Mouse (Mus musculus) liver, embryonic 12.5 days (tissue): ENCODE measurements around the gene Olfr652. TPM values are rescaled to one million over a fixed set of nuclear protein-coding genes. Genes with fewer than 3 reads are reported as not detected.

ENCODE experiments used
- ATAC-seq: fragments of 200-750 bp; cut with Nextera tagmentation; 2 replicates; pipeline ENCODE4 v1.8.0; 2017; ENCODE audit warnings: moderate number of reproducible peaks, mild to moderate bottlenecking, moderate library complexity
- H3K27ac ChIP-seq: fragments of 300-500 bp; sonication (generic); 2 replicates; pipeline ENCODE4 v1.5.1; 2016; ENCODE audit warnings: mild to moderate bottlenecking
- H3K27me3 ChIP-seq: fragments of 300-500 bp; sonication (generic); replicated peaks from 2 replicates; pipeline ENCODE4 v1.6.1; 2016; ENCODE audit warnings: mild to moderate bottlenecking, moderate library complexity
- H3K36me3 ChIP-seq: fragments of 300-500 bp; sonication (generic); 2 replicates; pipeline ENCODE4 v1.6.1; 2016; ENCODE audit warnings: mild to moderate bottlenecking, moderate library complexity
- H3K4me1 ChIP-seq: fragments of 300-500 bp; sonication (generic); 2 replicates; pipeline ENCODE4 v1.6.1; 2016
- H3K4me2 ChIP-seq: fragments of 300-500 bp; sonication (generic); 2 replicates; pipeline ENCODE4 v1.6.1; 2016; ENCODE audit warnings: mild to moderate bottlenecking, moderate library complexity
- H3K4me3 ChIP-seq: fragments of 300-500 bp; sonication (generic); 2 replicates; pipeline ENCODE4 v1.5.1; 2016; ENCODE audit warnings: mild to moderate bottlenecking, moderate library complexity
- H3K9ac ChIP-seq: fragments of 300-500 bp; sonication (generic); 2 replicates; pipeline ENCODE4 v1.6.1; 2016; ENCODE audit warnings: mild to moderate bottlenecking, moderate library complexity
- H3K9me3 ChIP-seq: fragments of 300-500 bp; sonication (generic); replicated peaks from 2 replicates; pipeline ENCODE4 v1.6.1; 2016; ENCODE audit warnings: mild to moderate bottlenecking, moderate library complexity
- WGBS: fragments of 180-500 bp; shearing (Covaris S2); methylation state at CpG from one replicate; pipeline ENCODE4 v1.1.7; 2016; ENCODE audit not compliant: insufficient replicate concordance; 5-methylcytosine and 5-hydroxymethylcytosine counted together
- polyA plus RNA-seq: library from polyadenylated mRNA; unstranded; fragments of >200 nt; fragmentation: Nextera tagmentation; extraction: Ambion mirVana; gene quantifications from 2 replicates; pipeline ENCODE4 v1.2.1, GENCODE M21; 2016

Olfr652 gene
- not detected in 2 replicates for polyA plus RNA-seq

DNA sequence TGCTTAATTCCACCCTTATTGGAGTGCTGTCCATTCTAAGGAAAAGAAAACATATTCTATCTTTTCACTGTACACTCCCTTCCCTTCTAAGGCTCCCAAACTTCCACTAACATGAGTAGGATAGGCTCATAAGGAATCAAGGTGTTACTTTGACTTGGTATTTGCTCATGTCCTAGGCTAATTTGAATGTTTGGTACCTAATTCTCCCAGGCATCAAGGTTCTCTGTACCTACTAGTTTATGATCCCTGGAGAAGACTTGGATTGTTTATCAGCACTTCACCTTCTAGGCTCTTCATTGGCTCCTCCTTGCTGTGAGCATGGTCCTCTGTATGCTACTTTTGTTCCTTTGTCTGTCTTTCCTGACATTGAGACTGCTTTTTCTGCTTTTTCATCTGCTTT lies at the start of gene Olfr652:
Gene Olfr652 (plus strand): TSS at position 301 of the 400 bp plus-strand sequence.
- Histone ChIP-seq H3K27me3 (no peaks in the 10 kb centered on the region), H3K36me3 (no peaks in the 10 kb centered on the region), H3K4me3 (no peak within 1 kb of the TSS), H3K4me2 (no peak within 1 kb of the TSS), H3K27ac (no peak within 1 kb of the TSS), H3K9ac (no peak within 1 kb of the TSS), H3K9me3 (no peaks in the 10 kb centered on the region), H3K4me1 (no peaks in the 10 kb centered on the region)
- ATAC-seq: no peak

DNA sequence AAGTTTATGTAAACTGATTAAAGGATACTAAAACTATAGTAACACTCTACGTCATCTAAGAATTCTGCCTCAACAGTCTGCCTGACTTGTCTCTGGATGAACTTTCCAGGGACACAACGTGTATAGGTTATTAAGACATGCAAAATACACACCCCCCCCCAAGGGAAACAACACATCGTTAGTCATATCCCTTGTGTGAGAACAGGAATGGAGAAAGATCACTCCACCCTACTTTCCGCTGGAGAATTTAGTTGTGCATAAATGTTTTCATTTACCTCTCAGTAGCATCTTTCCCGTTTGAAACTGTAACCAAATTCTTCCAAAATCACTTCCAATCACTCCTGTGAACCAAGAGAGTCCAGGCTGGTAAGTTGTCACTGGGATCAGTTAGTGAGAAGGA lies 10.9 kb upstream of the Olfr652 start, which contains the start of gene Olfr651:
Gene Olfr651 (plus strand): TSS at position 301 of the 400 bp plus-strand sequence.
- Histone ChIP-seq H3K4me3 (no peak within 1 kb of the TSS), H3K27ac (no peak within 1 kb of the TSS), H3K4me1 (no peaks in the 10 kb centered on the region), H3K36me3 (no peaks in the 10 kb centered on the region), H3K27me3 (no peaks in the 10 kb centered on the region), H3K4me2 (no peak within 1 kb of the TSS), H3K9me3 (no peaks in the 10 kb centered on the region), H3K9ac (no peak within 1 kb of the TSS)
- 64% methylated on average over 5 of the region's 5 CpGs for WGBS
- ATAC-seq: no peak

DNA sequence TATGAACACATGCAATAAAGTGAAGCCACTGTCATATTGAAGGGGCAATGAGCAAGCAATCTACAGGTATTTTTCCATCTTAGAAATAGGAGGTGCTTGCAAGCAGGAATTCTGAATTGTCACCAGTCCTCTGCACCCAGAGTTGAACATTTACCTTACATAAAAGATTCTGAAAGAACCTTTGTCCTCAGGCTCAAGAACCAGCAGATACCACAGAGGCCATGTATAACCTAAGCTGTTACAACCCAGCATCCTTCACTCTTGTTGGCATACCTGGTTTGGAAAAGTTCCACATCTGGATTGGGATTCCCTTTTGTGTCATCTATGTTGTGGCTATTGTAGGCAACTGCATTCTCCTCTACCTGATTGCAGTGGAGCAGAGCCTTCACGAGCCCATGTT lies 8.0 kb upstream of the Olfr652 start:
- H3K4me3 ChIP-seq: no peak overlapping the region
- H3K4me2 ChIP-seq: no peak overlapping the region
- no peaks in the 10 kb centered on the region for H3K9me3 ChIP-seq
- ATAC-seq: no peak
- no peak overlapping the region for H3K27ac ChIP-seq
- H3K4me1 ChIP-seq: no peaks in the 10 kb centered on the region
- H3K27me3 ChIP-seq: no peaks in the 10 kb centered on the region
- H3K9ac ChIP-seq: no peak overlapping the region
- no peaks in the 10 kb centered on the region for H3K36me3 ChIP-seq
- WGBS: 52% methylated on average over 1 of the region's 1 CpGs

DNA sequence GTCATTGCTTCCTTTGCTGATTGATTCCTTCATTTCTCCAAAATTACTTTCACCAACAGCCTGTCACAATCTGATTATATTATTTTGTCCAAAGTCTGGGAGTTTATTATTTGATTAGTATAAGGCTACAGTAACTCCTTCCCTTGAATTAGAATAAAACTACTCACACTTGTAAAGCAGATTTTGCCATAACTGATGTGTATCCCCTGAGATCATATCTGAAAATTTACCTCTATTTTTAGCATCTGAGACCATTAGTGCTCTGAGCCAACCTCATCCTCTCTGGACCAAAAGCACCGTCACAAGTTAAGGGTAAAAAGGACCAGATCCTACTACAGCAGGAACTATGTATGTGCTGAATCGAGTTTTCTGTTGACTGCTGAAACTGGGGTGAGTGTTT lies 16.3 kb downstream of the Olfr652 start, which contains the start of gene Olfr653:
Gene Olfr653 (plus strand): TSS at position 301 of the 400 bp plus-strand sequence.
- Histone ChIP-seq H3K27ac (no peak within 1 kb of the TSS), H3K4me3 (no peak within 1 kb of the TSS), H3K9me3 (no peaks in the 10 kb centered on the region), H3K36me3 (no peaks in the 10 kb centered on the region), H3K27me3 (no peaks in the 10 kb centered on the region), H3K9ac (no peak within 1 kb of the TSS), H3K4me2 (no peak within 1 kb of the TSS), H3K4me1 (no peaks in the 10 kb centered on the region)
- ATAC-seq: no peak
- WGBS: 54% methylated on average over 2 of the region's 2 CpGs

DNA sequence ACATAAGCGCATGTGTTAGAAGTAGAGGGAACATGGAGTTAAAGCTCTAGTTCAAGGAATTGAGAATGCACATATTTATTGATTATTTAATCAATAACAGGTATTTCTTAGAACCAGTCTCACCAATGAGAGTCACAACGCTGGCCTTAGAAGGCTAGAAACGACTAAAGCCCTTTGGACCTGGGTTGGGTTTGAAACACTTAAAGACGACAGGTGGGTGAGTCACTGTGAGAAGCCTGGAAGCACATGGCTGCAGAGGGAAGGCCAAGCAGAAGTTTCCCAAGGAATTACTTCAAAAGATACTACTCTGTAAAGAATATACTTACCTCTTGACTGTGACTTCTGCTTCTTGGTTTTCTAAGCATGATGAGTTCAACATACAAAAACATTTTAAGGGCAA lies 20.1 kb downstream of the Olfr652 start:
- Histone ChIP-seq H3K4me2 (no peak overlapping the region), H3K4me1 (no peaks in the 10 kb centered on the region), H3K4me3 (no peak overlapping the region), H3K9ac (no peak overlapping the region), H3K27me3 (no peaks in the 10 kb centered on the region), H3K36me3 (no peaks in the 10 kb centered on the region), H3K9me3 (no peaks in the 10 kb centered on the region), H3K27ac (no peak overlapping the region)
- no peak for ATAC-seq
- WGBS: 81% methylated on average over 4 of the region's 4 CpGs

DNA sequence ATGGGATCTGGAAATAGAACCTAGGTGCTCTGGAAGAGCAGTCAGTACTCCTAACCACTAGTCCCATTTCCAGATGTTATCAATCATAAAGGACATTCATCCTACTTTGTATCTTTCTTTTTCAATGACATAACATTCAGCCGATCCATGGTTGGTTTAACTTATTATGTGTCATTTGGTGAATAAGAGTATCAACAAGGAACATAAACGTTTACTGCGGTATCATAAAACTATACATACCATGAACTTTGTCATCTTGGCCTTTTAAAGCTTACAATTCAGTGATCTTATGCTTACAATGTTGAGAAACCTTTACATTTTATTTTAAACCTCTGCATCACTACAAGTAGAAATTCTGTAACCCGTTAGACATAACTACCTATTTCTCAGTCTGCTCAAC lies 20.7 kb downstream of the Olfr652 start:
- Histone ChIP-seq H3K4me3 (no peak overlapping the region), H3K27ac (no peak overlapping the region), H3K9ac (no peak overlapping the region), H3K27me3 (no peaks in the 10 kb centered on the region), H3K9me3 (no peaks in the 10 kb centered on the region), H3K36me3 (no peaks in the 10 kb centered on the region), H3K4me1 (no peaks in the 10 kb centered on the region), H3K4me2 (no peak overlapping the region)
- 61% methylated on average over 4 of the region's 4 CpGs for WGBS
- ATAC-seq: no peak

DNA sequence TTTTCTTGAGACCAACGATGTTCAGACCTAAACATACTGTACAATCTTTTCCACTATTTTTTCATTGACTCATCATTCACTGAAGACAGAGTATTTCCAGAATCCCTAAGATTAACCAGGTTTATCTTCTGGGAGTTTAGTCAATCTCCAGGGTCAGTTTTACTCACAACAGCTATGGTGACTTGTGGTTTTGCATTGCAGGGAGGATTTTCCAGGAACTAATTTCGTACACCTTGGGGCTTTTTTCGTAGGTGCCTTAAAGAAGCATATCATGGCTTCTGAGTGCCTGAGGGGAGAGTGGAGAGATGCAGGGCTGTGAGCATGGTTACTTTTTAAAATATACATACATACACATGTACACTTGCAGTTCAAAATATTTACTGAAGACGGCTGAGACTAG lies 26.0 kb downstream of the Olfr652 start, which contains the start of gene Olfr654:
Gene Olfr654 (plus strand): TSS at position 301 of the 400 bp plus-strand sequence.
- no peaks in the 10 kb centered on the region for H3K4me1 ChIP-seq
- no peak for ATAC-seq
- H3K9ac ChIP-seq: no peak within 1 kb of the TSS
- no peaks in the 10 kb centered on the region for H3K9me3 ChIP-seq
- 62% methylated on average over 4 of the region's 4 CpGs for WGBS
- no peak within 1 kb of the TSS for H3K27ac ChIP-seq
- H3K4me3 ChIP-seq: no peak within 1 kb of the TSS
- H3K4me2 ChIP-seq: no peak within 1 kb of the TSS
- H3K36me3 ChIP-seq: no peaks in the 10 kb centered on the region
- H3K27me3 ChIP-seq: no peaks in the 10 kb centered on the region

DNA sequence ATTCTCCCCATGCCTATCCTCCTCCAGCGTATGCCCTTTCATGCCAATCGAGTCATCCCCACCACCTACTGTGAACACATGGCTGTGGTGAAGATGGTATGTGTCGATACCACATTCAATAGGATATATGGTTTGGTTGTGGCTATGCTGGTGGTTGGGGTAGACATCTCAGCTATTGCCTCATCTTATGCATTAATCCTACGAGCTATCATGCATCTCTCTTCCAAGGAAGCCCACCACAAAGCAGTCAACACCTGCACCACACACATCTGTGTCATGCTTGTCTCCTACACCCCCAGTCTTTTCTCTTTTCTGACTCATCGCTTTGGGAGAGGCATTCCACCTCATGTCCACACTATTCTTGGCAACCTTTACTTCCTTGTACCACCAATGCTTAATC lies 27.6 kb downstream of the Olfr652 start:
- Histone ChIP-seq H3K4me1 (no peaks in the 10 kb centered on the region), H3K4me2 (no peak overlapping the region), H3K27me3 (no peaks in the 10 kb centered on the region), H3K9ac (no peak overlapping the region), H3K4me3 (no peak overlapping the region), H3K27ac (no peak overlapping the region), H3K9me3 (no peaks in the 10 kb centered on the region), H3K36me3 (no peaks in the 10 kb centered on the region)
- ATAC-seq: no peak
- 59% methylated on average over 5 of the region's 5 CpGs for WGBS

DNA sequence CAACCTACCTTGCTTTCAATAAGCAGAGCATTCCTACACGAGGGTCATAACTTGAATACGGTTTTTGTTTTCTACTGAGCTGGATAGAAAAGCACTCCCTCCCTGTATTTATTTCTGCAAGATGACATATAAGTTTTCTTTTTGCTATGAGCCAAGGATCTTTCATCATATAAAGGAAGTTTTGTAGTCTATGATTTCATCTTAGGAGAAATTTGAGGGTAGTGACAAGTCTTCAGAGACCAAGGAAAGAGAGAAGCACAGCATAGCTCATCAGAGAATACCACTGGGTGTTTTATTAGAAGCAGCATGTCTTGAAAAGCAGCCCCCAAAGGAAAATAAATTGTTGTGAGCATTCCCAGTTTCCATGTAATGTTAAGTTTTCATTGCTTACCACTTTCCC lies 41.0 kb downstream of the Olfr652 start, which contains the start of gene Olfr655:
Gene Olfr655 (minus strand): TSS at position 101 of the 400 bp plus-strand sequence.
- Histone ChIP-seq H3K27ac (no peak within 1 kb of the TSS), H3K27me3 (no peaks in the 10 kb centered on the region), H3K4me2 (no peak within 1 kb of the TSS), H3K36me3 (no peaks in the 10 kb centered on the region), H3K9ac (no peak within 1 kb of the TSS), H3K9me3 (no peaks in the 10 kb centered on the region), H3K4me1 (no peaks in the 10 kb centered on the region), H3K4me3 (no peak within 1 kb of the TSS)
- WGBS: 63% methylated on average over 2 of the region's 2 CpGs
- ATAC-seq: no peak

DNA sequence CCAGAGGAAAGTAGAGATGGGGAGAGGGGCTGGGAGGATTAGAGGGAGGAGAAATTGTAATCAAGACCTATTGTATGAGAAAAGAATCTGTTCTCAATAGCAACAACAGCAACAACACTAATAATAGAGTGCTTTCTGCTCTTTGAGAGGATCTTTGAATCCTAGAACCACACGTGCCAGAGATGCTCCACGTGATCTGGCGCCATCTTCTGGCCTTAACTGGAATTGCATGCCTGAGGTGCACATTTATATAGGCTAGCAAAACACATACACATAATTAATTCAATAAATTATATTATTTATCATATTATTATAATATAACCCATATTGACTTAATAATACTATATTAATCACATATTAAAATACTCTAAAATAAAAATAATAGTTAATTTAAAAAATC lies 42.5 kb downstream of the Olfr652 start:
- Histone ChIP-seq H3K4me2 (no peak overlapping the region), H3K9me3 (no peaks in the 10 kb centered on the region), H3K4me3 (no peak overlapping the region), H3K4me1 (no peaks in the 10 kb centered on the region), H3K36me3 (no peaks in the 10 kb centered on the region), H3K9ac (no peak overlapping the region), H3K27me3 (no peaks in the 10 kb centered on the region), H3K27ac (no peak overlapping the region)
- 3% methylated on average over 3 of the region's 3 CpGs for WGBS
- no peak for ATAC-seq

DNA sequence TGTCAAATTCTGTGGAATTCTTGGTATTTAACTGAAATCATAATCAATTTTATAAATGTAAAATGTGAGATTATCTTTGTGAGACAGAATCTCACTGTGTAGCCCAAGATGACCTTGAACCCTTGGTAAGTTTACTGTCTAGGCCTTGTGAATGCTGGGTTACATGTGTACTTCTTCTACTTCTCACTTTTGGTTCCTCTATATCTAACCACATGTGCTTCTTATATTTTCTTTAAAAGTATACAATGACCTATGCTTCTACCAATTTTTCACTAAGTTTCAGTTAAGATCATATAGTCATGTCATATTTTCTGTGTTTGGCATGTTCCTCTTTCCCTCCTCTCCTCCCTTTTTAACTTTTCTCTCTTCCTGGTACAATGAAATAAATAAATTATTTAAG lies 44.0 kb downstream of the Olfr652 start:
- H3K4me3 ChIP-seq: no peak overlapping the region
- no peaks in the 10 kb centered on the region for H3K36me3 ChIP-seq
- H3K9me3 ChIP-seq: no peaks in the 10 kb centered on the region
- no peak for ATAC-seq
- H3K4me2 ChIP-seq: no peak overlapping the region
- H3K27ac ChIP-seq: no peak overlapping the region
- H3K9ac ChIP-seq: no peak overlapping the region
- H3K27me3 ChIP-seq: no peaks in the 10 kb centered on the region
- no peaks in the 10 kb centered on the region for H3K4me1 ChIP-seq

DNA sequence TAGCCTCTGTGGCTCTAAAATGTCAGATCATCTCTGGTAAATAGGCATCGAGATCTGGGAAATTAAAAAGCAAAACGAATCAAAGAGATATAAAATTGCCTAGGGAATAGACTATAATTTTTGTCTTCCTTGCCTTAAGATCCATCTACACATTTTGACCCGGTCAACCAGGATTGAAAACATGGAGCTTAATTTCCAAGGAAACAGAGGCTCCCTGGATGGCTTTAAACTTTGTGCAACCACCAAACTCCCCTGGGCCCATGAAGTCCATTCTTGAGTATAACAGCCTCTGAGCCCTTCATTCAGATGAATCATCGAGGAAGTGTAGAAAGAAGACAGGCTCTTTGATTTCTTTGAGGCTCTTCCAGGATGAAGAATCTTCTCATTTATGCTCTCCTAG lies 53.0 kb downstream of the Olfr652 start, which contains the start of gene Olfr656:
Gene Olfr656 (plus strand): TSS at position 301 of the 400 bp plus-strand sequence.
- 56% methylated on average over 4 of the region's 4 CpGs for WGBS
- no peak within 1 kb of the TSS for H3K9ac ChIP-seq
- no peaks in the 10 kb centered on the region for H3K27me3 ChIP-seq
- H3K4me2 ChIP-seq: no peak within 1 kb of the TSS
- no peaks in the 10 kb centered on the region for H3K36me3 ChIP-seq
- H3K4me3 ChIP-seq: no peak within 1 kb of the TSS
- no peak for ATAC-seq
- H3K27ac ChIP-seq: no peak within 1 kb of the TSS
- H3K9me3 ChIP-seq: no peaks in the 10 kb centered on the region
- H3K4me1 ChIP-seq: no peaks in the 10 kb centered on the region
